Mouse (Mus musculus) MEL-GATA-1-ER (cell line): ENCODE measurements at regions not wholly inside any gene's neighbourhood (a gene's known extent, or its start where the extent isn't known, plus 50 kb on each side); places are given as distances from the start of the nearest gene placed in this dataset.
"Not testable (repeated sequence)": the region's sequence is repeated elsewhere in the genome, so short reads cannot be mapped to it uniquely, and the experiment has no call there.

Source experiments
- DNase-seq: peaks from one replicate; pipeline ENCODE4 v3.0.0-alpha.2; 2012; ENCODE audit warnings: low read depth; ENCODE audit errors: extremely low read depth

DNA sequence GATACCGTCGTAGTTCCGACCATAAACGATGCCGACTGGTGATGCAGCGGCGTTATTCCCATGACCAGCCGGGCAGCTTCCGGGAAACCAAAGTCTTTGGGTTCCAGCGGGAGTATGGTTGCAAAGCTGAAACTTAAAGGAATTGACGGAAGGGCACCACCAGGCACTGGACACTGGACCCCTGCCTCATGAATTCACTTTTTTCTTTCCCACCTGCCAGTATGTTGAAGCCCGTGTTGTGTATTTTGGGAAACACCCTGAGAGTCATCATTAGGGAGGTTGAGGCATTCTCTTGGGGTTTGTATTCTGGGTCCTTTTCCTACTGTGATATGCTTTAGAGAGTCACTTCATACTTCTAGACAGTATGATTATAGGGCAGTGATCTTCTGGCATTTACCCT, 197.9 kb downstream of the Samd9l start:
- not testable (repeated sequence) for DNase-seq

DNA sequence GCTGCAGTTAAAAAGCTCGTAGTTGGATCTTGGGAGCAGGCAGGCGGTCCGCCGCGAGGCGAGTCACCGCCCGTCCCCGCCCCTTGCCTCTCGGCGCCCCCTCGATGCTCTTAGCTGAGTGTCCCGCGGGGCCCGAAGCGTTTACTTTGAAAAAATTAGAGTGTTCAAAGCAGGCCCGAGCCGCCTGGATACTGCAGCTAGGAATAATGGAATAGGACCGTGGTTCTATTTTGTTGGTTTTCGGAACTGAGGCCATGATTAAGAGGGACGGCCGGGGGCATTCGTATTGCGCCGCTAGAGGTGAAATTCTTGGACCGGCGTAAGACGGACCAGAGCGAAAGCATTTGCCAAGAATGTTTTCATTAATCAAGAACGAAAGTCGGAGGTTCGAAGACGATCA, 198.3 kb downstream of the Samd9l start:
- no peak for DNase-seq

DNA sequence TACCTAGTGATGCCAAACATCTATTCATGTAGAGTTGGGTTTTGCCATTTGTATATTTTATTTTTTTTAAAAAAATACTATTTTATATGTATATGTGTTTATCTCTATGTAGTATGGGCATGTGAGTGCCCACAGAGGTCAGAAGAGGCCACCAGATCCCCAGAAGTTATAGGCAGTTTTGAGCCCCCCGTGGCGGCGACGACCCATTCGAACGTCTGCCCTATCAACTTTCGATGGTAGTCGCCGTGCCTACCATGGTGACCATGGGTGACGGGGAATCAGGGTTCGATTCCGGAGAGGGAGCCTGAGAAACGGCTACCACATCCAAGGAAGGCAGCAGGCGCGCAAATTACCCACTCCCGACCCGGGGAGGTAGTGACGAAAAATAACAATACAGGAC, 198.8 kb downstream of the Samd9l start:
- peak; percentile 28 for DNase-seq

DNA sequence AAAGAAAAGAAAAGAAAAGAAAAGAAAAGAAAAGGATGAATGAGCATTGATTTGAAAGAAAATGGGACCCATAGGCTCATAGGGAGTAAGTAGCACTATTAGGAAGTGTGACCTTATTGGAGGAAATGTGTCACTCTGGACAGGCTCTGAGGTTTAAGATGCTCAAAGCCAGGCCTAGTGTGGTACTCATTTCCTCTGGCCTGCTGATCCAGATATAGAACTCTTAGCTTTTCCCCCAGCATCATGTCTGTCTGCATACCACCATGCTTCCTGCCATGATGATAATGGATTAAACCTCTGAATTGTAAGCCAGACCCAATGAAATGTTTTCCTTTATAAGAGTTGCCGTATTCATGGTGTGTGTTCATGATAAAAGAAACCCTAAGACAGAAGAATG, 206.9 kb downstream of the Samd9l start:
- not testable (repeated sequence) for DNase-seq

DNA sequence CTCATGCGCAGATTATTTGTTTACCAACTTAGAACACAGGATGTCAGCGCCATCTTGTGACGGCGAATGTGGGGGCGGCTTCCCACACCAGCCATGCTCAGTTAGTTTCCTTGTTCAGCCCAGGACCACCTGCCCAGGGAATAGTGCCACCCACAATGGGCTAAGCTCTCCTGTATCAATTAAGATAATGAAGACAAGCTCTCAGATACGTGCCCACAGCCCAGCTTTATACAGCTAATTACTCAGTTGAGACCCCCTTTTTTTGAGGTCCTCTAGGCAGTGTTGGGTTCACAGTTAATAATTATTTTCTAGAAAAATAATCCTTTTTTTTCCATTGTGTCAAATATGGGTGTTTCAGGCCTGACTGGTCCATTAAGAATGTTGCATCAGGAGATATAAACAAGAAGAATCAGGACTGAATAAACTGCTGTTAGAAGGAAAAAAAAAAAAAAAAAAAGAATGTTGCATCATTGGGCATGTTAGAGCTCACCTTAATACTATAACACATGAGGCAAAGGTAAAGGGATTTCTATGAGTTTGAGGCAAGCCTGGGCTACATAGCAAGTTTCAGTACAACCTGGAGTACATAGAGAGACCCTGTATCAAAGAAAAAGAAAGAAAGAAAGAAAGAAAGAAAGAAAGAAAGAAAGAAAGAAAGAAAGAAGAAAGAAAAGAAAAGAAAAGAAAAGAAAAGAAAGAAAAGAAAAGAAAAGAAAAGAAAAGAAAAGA, 207.5 kb downstream of the Samd9l start:
- not testable (repeated sequence) for DNase-seq

DNA sequence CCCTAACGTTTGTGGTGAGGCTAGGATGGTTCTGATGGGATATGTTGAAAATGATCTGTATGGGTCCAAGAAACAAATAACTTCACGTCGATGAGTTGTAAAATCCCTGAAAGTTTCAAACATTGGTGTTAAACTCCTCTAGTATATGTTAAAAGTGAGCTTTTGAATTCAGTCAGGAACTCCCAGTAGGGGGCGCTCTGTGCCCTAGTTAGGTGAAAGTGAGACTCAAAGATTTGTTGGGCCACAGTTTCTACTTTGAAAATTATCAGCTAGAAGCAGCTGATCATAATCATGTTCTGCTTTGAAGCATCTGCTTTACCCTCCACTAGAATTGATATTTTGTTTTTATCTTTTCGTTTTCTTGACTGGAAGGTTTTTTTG, 215.6 kb downstream of the Samd9l start:
- DNase-seq: no peak

DNA sequence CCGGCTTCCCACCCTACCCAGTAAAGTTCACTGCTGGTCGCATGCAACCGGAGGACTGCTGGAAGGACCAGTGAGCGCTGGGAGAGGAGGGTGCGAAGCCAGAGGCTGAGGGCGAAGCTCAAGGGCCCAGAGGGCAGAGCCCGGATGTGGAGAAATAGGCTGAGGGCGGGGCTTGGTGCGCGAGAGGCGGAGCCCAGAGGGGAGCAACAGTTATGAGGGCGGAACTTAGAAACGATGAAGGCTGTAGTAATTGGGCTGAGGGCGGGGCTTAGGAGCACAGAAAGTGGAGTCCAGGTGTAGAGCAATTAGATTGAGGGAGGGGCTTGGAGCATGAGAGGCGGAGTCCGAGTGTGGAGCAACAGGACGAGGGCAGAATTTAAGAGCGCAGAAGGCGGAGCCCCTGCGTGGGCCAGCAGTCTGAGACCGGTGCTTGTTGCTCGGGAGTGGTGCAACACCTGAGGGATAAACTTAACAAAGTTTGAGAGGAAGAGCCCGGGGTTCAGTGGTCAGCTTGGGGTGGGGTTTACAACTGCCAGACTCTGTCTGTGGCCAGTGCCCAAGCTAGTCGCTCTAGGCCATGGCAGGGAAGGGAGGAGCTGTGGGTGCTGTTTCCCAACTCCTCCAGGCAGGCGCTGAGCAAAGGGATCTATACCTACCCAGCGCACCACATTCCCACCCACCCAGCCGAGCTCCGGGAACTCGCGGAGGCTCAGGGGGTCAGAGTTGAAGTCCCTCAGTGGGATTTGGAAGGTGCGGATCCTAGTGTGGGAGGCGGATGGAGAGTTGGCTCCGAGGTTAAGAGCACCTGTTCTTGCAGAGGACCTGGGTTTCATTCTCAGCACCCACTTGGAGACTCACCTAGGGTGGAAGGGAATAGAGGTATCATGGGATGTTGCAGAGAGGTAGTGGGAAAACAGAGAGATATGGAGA, 216.2 kb downstream of the Samd9l start:
- DNase-seq: no peak

DNA sequence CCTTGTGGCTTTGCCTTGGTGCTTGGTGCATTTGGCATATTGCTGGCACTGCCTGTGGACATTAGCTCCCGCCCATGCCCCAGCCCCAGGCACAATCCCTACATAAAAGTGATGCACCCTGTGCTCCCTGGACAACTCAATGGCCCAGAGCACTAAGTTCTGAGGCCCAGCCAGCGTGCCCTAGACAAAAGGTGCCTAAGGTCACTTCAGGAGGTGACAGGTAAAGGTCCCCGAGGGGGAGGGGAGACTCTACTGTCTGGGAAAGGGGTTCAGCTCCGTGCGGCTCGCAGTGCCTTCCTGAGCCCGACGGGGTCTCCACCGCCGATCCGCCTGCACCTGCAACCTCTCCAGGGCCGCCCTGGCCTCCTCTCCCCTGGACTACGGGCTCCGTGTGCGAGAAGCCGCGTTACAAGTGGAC, 216.9 kb downstream of the Samd9l start:
- DNase-seq: not testable (repeated sequence)

DNA sequence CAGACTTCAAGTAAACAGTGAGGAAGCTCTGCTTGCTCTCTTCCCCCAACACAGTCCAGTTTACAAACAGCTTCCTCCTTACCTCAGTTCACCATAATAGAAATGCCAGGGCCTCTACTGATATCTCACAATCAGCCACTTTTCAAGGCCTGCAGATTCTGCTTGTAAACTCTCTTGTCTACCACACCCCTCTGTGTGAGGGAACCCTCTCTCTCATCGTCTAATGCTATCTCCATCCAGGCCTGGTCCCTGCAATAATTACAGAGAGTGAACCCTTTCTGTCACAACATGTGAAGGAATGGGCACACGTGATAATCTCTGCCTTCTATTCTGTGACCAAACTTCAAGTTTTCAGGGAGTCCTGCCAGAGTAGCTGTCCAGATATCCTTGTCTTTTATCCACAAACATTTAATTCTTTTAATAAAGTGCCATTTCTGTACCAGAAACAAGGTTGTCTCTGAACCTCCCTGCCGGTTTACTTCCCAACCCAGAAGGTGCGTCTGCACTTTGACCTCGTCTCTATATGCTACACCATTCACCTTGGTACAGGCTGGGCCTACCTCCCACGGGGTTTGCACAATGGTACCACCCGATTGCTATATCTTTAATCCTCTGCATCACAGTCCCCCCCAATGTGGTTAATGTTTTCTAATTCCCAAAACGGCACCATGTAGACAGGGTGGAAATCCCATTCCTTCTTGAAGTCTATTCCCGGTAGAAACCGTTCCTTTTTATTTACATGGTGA, 219.6 kb downstream of the Samd9l start:
- DNase-seq: not testable (repeated sequence)

DNA sequence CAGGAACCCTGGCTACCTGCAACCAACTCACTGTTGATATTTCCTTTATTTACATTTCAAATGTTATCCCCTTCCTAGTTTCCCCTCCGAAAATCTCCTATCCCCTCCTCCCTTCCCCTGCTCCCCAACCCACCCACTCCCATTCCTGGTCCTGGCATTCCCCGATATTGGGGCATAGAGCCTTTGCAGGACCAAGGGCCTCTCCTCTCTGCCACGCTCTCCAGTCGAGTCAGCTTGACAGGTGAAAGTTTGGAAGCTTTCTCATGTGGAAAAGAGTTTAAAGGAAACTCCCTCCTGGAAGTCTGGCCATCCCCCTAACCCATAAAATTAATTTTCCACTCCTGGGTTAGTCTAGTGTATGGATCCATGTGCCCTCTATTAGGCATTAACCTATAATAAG, 229.9 kb downstream of the Samd9l start:
- not testable (repeated sequence) for DNase-seq

DNA sequence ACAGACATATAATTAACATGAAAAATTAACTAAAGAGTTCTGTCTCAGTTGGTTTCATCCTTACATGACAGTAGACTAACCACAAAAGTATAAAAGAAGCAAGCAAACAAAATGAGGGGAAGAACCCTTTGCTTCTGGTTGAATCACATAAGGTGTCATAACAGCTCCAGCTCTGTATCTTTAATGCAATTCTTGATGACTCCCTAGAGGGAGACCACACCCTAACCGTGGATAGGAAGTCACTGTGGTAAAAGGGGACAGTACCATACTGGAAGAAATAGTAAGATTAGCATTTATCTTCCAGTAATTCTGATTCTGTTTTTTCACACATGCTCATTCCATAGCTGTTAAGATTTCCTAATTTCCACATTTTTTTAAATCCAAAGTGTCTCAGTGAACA, 233.2 kb downstream of the Samd9l start:
- not testable (repeated sequence) for DNase-seq

DNA sequence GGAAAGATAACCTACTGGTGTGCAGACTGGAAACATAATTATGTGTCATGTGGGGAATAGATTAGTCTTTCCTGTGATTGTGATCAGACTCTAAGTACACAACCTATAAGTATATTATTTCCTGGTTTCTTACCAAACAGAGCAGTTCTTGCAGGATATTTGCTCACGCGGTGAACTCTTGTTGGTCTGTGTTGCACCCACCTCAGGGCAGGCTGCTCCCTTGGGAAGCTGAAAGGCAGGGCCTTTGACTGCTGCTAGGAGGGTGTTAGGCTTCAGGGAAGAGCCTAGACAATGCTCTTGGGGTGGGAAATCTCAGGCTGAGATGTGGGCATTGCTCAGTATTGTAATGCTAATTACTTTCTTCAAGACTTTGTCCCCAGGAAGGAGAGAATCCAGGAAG, 247.5 kb downstream of the Samd9l start:
- DNase-seq: not testable (repeated sequence)

DNA sequence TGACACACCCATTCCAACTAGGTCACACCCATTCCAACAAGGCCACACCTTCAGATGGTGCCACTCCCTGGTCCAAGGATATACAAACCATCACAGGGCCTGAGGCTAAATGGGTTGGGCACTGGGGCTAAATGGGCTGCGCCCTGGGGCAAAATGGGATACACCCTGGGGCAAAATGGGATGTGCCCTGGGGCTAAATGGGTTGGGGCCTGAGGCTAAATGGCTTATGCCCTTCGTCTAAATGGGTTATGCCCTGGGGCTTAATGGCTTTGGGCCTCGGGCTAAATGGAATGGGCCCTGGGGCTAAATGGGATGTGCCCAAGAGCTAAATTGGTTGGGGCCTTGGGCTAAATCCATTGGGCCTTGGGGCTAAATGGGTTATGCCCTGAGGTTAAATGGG, 261.5 kb downstream of the Samd9l start:
- DNase-seq: not testable (repeated sequence)

DNA sequence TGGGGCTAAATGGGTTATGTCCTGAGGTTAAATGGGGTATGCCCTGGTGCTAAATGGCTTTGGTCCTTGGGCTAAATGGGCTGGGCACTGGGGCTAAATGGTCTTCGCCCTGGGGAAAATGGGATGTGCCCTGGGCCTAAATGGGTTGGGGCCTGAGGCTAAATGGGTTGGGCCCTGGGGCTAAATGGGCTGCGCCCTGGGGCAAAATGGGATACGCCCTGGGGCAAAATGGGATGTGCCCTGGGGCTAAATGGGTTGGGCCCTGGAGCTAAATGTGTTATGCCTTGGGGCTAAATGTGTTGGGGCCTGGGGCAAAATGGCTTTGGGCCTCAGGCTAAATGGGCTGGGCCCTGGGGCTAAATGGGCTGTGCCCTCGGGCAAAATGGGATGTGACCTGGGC, 265.6 kb downstream of the Samd9l start:
- not testable (repeated sequence) for DNase-seq

DNA sequence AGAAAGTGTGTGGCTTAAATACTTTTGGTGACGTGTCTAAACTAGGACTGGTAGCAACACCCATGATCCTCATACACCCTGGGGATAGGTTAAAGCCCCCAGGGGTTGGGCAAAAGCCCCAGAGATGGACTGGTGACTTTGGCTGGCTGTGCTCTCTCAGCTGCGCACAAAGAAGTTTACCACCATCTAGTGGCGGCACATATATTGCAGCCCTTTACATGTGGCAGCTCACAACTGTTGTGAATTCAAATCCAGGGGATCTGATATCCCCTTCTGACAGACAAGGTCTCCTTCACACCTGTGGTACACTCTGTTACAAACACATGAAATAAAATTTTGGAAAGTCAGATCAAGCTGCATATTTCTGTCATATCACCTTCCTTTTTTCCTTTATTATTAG, 283.1 kb downstream of the Samd9l start:
- not testable (repeated sequence) for DNase-seq
